Comparison of ENCODE assay signal across 8 mouse cellular contexts in the genomic region with DNA sequence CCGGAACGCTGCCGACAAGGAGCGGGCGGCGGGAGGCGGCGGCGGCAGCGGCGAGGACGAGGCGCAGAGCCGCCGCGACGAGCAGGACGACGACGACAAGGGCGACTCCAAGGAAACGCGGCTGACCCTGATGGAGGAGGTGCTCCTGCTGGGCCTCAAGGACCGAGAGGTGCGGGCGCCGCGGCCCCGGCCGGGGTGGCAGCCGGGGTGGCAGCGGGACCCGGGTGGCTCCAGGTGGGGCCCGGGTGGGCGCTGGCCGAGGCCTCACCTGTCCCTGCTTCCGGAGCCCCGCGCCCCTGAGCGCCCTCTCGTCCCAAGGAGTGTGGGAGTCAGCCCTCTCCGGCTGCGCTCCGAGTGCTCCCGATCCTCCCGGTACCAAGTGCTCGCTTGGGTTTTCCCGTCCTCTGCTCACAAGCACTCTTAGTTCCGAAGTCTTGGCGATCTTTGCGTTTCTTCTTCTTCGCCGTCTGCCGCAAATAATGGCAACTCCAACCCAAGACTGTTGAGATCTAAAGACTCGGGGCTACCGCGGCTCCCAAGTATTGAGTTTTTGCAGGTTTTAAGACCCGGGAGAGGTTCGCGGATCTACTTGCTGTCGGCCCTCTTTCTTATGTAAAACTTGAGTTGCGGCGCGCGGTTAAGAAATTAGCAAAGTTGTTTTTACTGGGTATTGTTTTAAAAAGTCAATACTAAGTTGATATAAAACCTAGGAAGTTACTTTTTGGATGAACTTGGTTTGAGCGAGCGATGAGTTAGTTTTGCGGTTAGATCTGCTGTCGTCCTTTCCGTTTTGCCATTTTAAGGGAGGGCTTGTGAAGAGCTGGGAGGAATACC. TPM values are rescaled to one million over a fixed set of nuclear protein-coding genes. Genes with fewer than 3 reads are reported as not detected.
DNase-seq lines count a peak whose midpoint lies in the region; ATAC-seq and TF ChIP-seq lines count a peak whose summit lies in the region.

A gene (minus strand): TSS at position 112 of the 834 bp plus-strand sequence.

- H3K36me3 ChIP-seq in forebrain, embryonic 13.5 days (ENCODE audit: poor library complexity, severe bottlenecking): peaks cover 4% of the 10 kb centered on the region; the same call in 1 of the 2 replicates
- peaks cover 8% of the 10 kb centered on the region for H3K36me3 ChIP-seq in hindbrain, embryonic 10.5 days
- H3K36me3 ChIP-seq in megakaryocyte, embryonic 14.5 days (replicated peaks; ENCODE audit: low read length): peaks cover 18% of the 10 kb centered on the region

- no peaks in the 10 kb centered on the region for H3K9me3 ChIP-seq in forebrain, embryonic 13.5 days (replicated peaks)
- H3K9me3 ChIP-seq in hindbrain, embryonic 10.5 days: no peaks in the 10 kb centered on the region
- H3K9me3 ChIP-seq in megakaryocyte, embryonic 14.5 days: no peaks in the 10 kb centered on the region

- TF ChIP-seq POLR2A in bone marrow, adult 2 months (IDR thresholded peaks at IDR 0.05; ENCODE audit: borderline replicate concordance, control insufficient read depth, low read depth, low read length): no peak

- H3K4me3 ChIP-seq in bone marrow, adult 2 months (replicated peaks; ENCODE audit: control insufficient read depth, low read depth, low read length): peak within 1 kb of the TSS; percentile 82
- peak within 1 kb of the TSS; percentile 99 for H3K4me3 ChIP-seq in forebrain, embryonic 13.5 days
- H3K4me3 ChIP-seq in hindbrain, embryonic 10.5 days: peak within 1 kb of the TSS; percentile 98
- H3K4me3 ChIP-seq in megakaryocyte, embryonic 14.5 days (replicated peaks): peak within 1 kb of the TSS; percentile 98

- DNase-seq in cerebellum, postnatal 4 days (ENCODE audit: low spot score in 2 of 2): no peak
- DNase-seq in hindbrain, embryonic 10.5 days (ENCODE audit: low spot score): peak; percentile 61
- peak; percentile 33 to 35 for DNase-seq in layer of hippocampus, postnatal 36 days
- peak; percentile 30 to 37 for DNase-seq in spleen, adult 18-20 months

- peaks cover 14% of the 10 kb centered on the region for H3K27me3 ChIP-seq in forebrain, embryonic 13.5 days
- H3K27me3 ChIP-seq in hindbrain, embryonic 10.5 days (ENCODE audit: insufficient read depth, poor library complexity, severe bottlenecking): peaks cover 23% of the 10 kb centered on the region
- peaks cover 5% of the 10 kb centered on the region for H3K27me3 ChIP-seq in megakaryocyte, embryonic 14.5 days (replicated peaks)

- H3K27ac ChIP-seq in bone marrow, adult 2 months (ENCODE audit: control insufficient read depth, insufficient read depth, low read depth, low read length, poor library complexity): peak within 1 kb of the TSS; percentile 98
- peak within 1 kb of the TSS; percentile 92 for H3K27ac ChIP-seq in forebrain, embryonic 13.5 days
- H3K27ac ChIP-seq in hindbrain, embryonic 10.5 days: peak within 1 kb of the TSS; percentile 98

- no peaks in the 10 kb centered on the region for H3K4me1 ChIP-seq in bone marrow, adult 2 months (ENCODE audit: control insufficient read depth, insufficient read depth, low read length)
- H3K4me1 ChIP-seq in forebrain, embryonic 13.5 days: peaks cover 25% of the 10 kb centered on the region
- H3K4me1 ChIP-seq in hindbrain, embryonic 10.5 days (replicated peaks): peaks cover 25% of the 10 kb centered on the region
- peaks cover 62% of the 10 kb centered on the region for H3K4me1 ChIP-seq in megakaryocyte, embryonic 14.5 days

- peak; percentile 58 for ATAC-seq in cerebellum, adult (ENCODE audit: insufficient number of reproducible peaks, low FRiP score, low TSS enrichment)
- peak; percentile 49 for ATAC-seq in forebrain, embryonic 13.5 days

- under 1% methylated on average over 61 of the region's 70 CpGs for WGBS in bone marrow, adult 2 months
- under 1% methylated on average over 56 of the region's 70 CpGs for WGBS in forebrain, embryonic 13.5 days
- WGBS in hindbrain, embryonic 10.5 days: under 1% methylated on average over 70 of the region's 70 CpGs

- TF ChIP-seq CTCF in bone marrow, adult 2 months (IDR thresholded peaks at IDR 0.05; ENCODE audit: control insufficient read depth, insufficient read depth, low read length): no peak

- H3K9ac ChIP-seq in forebrain, embryonic 13.5 days: peak within 1 kb of the TSS; percentile 96

- H3K4me2 ChIP-seq in forebrain, embryonic 13.5 days: peak within 1 kb of the TSS; percentile 77

RNA-seq across cellular contexts. Expression of the gene that starts here (rescaled TPM):
- polyA plus RNA-seq in bone marrow, adult 2 months (2011; ENCODE audit: insufficient read depth, insufficient read length, low replicate concordance, missing spikeins): not detected in 2 replicates
- polyA plus RNA-seq in forebrain, embryonic 13.5 days (2015; fragmentation: Nextera tagmentation; extraction: Ambion mirVana): 0.81 TPM in 1 of 2 replicates, not detected in the other
- 0.76 and 1.3 TPM in 2 replicates for polyA plus RNA-seq in hindbrain, embryonic 10.5 days (2016; fragmentation: Nextera tagmentation; extraction: Ambion mirVana)
- total RNA-seq in layer of hippocampus, postnatal 36 days (2021): 1 to 10 TPM in 1 of 2 experiments, not detected in 1; 2.0 TPM
- not detected in 2 replicates for polyA plus RNA-seq in megakaryocyte, embryonic 14.5 days (2012; ENCODE audit: insufficient read depth, low replicate concordance)

Comparison
In these comparisons a context has a peak if more than half of its experiments do, and no peak if none do; other contexts are left out.
1. Peak in ATAC-seq, H3K4me3 ChIP-seq, H3K27ac ChIP-seq, H3K9ac ChIP-seq and H3K4me2 ChIP-seq in forebrain, embryonic 13.5 days; RNA of the gene not detected or under 1 TPM.
2. DNase-seq: peak in hindbrain, embryonic 10.5 days (single experiment), layer of hippocampus, postnatal 36 days (2 of 2) and spleen, adult 18-20 months (2 of 2); none in cerebellum, postnatal 4 days (0 of 2).
3. Peak in every context shown above with its lines, with median percentiles within 50 percentile points of each other: H3K27ac ChIP-seq and H3K4me3 ChIP-seq.